Mouse (Mus musculus): ENCODE results near the gene Nav2.

Gene Nav2

DNA sequence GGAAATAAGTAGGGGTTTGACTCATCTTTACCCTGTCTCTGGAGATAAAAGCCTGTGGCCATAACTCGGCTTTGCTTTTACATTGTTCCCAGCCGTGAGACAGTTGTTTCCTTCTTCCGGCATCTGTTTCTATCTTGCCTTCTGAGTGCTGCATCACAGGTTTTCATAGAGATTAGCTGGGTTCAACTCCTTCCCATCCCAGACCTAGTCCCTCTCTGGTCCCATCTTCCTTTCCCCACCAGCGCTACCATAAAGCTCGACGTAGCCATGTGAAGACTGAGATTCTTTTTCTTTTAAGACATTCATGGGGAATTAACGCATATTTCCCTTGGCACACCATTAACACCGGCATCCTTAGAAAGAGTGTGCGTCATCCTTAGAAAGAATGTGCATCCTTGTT is 613.5 kb downstream of the Nav2 start:
- no peak for DNase-seq (ENCODE audit: low spot score)

DNA sequence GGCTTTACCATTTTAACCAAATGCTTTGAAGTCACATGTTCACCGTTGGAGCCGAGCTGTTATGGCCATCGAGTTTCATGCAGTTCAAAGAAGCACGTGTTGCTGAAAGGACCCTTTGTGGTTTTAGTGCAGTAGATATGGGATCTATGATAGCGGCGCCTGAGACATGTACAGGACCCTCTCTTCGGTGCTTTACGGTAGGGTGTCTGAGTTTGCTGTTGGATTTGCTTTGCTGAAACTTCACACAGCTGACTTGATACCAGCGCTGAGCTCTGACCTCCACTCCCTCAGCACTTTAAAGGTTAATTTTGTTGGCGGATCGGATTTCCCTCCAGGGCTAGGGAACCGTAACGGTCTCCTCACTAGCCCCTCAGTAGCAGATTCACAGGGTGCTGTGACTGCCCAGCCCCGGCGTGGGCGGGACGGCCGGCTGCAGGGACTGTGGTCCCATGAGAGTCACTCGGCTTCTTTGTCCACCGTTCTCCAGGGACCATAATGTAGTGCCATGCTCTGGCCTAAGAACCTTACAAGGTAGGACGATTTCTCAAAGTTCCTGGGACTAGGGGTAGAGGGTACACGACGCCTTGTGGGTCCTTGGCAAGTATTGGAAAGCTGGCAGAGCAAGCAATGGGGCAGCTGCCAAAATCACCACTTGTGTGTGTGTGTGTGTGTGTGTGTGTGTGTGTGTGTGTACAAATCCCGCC is 614.0 kb downstream of the Nav2 start:
- peak; percentile 92 for DNase-seq (ENCODE audit: low spot score)

DNA sequence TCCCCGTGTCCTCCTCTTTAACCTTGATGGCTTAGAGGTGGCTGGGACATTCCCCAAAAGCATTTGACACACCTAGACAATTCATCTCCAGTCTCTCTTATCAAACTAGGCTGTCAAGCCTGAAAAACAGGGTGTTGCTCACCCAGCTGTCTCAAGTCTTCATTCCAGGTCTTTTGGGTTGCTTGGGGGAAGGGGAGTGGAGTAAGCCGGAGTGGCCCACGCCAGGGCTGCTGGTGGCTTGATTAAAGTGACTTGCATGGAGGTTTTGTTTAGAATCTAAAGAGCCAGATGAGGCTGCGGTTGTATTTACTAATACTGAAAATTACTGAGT is 614.6 kb downstream of the Nav2 start:
- DNase-seq (ENCODE audit: low spot score) = peak; percentile 43

DNA sequence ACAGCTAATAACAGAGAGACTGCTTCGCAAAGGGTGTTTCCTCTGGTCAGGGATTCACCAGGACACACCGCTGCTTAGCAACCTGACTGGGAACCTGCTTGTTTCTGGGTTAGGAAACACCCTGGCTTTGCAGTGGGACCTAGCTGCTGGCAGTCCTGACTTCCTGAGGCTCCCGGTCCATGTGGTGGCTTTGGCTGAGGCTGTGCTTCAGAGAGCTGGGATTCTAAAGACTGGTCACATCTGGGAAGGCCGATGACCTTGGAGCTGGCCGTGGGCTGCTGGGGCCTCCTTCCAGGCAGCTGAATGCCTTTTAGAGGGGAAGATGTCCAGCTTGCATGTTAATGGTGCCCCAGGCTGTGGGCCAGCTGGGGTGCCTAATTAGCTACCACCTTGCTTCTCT is 615.2 kb downstream of the Nav2 start:
- peak; percentile 45 for DNase-seq (ENCODE audit: low spot score)

DNA sequence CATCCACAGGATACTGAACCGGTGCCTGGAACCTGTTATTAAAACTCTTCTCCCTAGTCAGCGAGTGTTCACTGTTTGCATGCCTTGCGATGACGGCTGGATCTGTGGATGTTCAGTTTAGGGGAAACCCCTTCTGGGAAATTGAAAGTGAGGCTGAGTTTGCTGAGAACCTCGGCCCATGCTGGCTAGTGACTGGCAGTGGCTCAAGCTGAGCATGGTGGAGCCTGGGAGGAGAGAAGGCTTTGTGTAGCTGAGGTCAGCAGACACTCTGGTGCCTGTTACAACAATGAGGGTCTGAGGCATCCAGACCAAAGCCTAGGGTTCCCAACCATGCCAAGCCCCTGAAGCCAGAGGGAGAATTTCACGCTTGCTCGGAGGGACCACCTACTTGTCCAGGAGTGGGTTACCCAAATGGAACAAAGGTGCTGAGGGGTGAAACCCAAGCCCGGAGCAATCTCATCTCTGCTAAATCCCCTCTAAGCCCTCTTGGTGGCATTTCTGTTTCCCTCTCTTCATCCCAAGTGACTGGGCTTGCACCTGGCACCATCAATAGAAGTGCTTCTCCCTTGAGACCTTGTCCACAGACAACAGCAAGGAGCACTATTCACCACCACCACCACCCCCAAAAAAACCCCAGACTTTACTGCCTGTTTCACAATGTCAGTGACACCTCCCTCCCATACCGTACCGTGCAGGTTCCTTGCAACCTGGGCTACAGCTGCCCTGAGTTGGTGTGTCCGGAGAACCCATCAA is 617.0 kb downstream of the Nav2 start:
- DNase-seq (ENCODE audit: low spot score) = no peak

DNA sequence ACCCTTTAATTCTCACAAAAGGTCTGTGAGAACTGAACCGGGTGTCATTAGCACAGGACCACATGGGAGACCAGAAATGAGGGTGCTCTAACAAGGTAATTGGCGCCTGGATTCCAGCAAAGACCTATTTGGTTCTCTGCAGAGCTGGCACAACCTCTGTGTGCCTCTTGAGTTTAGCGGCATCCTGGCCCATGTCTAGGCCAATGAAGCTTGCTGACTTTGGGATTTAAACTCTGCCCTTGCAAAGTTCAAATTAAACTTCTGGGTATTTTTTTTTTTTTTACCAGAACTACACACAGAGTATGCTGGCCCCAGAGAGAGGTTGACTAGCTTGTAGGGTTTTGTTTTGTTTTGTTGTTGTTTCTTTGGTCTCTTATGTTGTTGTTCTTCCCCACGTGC is 617.6 kb downstream of the Nav2 start:
- DNase-seq (ENCODE audit: low spot score) = no peak

DNA sequence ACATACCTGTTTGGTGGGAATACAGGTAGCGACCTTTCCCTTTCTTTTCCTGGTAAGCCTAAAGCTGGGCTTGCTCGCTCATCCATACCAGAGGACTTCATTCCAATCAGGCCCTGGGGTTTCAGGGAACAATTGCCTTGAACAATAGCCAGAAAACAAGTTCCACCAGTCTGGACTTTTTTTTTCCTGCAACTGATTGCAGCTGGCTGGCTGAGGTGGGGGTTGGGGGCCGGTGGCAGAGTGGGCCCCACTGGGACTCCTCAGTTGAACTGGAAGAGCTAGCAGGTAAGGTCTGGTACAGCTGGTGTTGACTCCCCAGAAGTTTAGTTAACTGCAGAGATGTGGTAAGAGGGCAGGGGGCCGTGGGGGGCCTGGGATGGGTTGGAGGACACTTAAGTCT is 619.0 kb downstream of the Nav2 start:
- peak; percentile 35 for DNase-seq (ENCODE audit: low spot score)

DNA sequence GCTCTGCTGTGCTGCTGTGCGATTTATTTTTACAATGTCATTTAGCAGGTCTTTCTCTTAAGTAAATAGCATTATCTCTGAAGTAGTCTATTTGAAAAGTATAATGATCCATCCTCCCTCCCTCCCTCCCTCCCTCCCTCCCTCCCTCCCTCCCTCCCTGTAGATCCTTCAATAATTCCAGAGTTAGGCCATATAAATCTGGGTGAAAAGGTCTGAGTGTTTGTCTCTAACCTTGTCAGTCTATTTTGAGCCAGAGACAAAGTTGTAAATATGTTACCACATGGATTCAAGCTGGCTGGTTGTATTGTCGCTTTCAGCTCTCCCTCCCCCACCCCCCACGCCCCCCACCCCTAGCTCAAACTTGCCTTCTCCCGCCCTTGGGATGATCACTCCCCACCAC is 619.4 kb downstream of the Nav2 start:
- no peak for DNase-seq (ENCODE audit: low spot score)

DNA sequence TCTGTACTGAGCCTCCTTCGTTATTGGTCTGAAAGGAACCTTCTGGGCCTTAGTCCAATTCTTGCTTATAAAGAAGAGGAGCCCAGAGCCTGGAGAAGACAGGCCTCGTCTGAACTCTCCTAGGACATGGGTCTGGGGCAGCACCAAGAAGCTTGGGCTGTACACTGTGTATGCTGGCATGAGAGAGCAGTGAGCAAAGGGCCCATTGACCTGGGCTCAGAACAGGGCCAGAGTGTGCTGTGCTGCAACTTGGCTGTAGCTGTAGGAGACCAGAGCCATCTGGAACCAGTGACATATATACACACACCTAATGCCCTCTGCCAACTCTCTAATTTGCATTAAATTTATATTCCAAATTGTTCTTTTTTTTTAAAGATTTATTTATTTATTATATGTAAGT is 621.0 kb downstream of the Nav2 start:
- DNase-seq (ENCODE audit: low spot score) = no peak

DNA sequence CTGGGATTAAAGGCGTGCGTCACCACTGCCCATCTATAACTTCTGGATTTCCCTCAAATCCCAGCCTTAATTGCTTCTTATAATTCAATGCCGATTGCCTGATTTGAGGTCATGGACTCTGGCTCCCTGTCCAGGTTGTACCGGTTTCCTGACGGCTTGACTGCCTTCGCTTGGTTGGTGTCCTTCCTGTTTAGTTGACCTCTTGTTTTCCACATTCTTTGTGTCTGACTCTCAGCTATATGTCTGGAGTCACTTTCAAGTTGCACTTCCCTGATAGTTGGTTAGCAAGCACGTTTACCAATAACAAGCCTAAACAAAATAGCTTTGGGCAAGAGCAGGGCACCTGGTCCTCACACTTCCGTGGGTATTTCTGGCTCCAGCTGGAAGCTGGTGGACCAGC is 625.1 kb downstream of the Nav2 start:
- no peak for DNase-seq (ENCODE audit: low spot score)

DNA sequence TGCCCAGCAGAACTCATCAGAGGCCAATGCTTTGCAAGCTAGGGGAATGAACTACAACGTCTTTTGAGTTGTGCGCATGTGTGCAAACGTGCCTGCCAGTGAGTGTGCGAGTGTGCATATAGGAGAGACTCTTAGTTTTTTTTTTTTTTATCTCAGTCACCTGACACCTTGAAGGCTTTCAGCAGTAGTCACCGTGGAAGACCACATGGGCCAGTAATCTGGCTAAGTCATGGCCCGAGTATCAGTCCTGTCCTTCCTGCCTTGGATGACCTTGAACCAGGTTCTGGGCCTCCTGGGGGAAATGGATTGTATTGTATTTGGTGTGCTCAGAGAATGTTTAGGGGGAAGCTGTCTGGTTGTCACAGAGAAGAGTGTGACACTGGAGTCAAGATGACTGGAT is 625.7 kb downstream of the Nav2 start:
- DNase-seq (ENCODE audit: low spot score) = no peak

DNA sequence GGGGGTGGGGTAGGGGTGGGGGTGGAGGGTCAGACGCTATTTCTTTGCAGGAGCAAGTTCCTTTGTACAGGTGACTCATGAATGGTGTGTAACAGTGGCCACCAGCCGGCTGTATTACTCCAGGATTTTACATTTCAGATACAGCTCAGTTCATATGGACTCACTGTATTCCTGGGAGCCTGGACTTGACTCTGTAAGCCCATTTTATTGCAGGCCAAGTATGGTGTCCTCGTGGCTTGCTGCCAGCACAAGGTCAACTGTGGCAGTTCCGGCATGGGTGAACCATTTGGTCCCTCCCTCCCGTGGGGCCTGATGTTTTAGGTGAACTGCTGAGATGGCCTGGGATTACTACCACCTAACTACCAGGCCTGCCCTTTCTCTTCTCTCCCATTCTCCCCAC is 629.8 kb downstream of the Nav2 start:
- no peak for DNase-seq (ENCODE audit: low spot score)

DNA sequence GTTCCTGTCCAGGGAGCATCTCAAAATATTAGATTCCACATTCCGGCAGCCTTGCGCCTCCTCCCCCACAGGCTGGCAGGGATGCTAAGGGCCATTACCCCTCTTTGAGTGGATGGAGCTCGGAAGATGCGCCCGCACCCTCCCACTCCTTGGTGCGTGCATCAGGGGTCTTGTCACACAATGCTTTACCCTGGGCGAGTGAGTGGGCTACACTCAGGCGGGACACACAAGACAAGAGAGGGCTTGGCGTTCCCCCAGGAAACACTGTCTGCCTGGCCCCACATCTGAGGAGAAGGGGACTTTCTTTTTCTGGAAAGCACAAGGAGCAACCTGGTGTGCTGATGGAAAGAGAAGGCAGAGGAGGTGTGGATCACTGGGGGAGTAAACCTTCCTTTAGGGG is 631.7 kb downstream of the Nav2 start:
- no peak for DNase-seq (ENCODE audit: low spot score)

DNA sequence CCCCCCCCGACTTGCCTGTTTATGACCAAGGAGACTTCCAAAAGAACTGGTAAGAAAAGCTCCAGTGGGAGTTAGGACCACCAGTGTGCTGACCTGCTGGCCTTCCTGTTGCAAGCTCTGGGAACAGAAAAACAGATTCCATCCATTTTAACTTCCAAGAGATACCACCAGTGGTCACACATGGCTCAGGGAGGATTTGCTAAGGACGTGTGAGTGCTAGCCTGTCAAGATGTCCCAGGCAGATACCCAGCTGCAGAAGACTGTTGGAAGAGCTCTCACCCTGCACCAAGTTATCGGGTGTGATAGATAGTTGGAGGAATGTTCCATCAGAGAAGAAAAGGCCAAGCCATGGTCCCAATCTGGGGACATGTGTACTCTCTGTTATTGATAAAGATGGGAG is 633.6 kb downstream of the Nav2 start:
- DNase-seq (ENCODE audit: low spot score) = no peak

DNA sequence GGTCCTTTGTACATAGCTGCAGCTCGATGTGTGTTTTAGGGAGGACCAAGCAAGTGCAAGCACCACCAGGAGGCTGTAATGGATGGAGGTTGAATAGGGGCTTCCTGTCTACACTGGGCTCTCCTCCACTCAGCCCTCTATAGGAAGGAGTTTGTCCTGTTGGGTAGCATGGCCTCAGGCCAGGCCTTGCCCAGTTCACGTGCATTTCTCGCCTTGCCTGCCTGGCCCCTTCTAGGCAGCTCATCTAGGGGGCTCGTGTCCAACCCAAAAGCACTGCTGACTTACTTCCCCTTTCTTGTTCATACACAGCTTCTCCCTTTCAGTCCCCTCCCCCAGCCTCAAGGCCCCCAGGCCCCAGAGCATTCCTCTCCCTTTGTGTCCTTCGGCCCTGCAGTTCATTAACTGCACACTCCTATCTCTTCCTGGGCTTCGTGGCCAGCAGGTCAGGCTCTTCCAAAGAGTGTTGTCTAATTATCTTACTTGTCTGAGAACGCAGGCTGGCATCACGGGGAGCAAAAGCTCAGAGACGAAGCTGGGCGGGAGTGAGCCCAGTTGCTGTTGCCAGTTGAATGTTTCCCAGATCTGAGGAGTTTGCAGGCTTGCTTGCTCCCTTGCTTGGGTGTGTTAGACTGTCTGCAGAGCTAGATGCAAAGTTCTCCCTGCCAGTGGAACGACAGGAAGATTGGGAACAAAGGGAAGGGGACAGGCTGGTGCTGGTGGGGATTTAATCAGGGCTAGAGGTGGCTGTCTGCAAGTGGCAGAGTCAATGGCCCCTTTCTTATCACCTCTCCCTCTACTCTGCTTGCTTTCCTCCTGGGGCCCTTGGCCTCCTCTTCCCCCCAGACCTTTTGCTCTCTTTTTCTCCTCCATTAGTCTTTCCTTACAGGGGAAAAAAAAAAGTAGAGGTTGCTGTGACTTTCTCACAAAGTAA is 636.5 kb downstream of the Nav2 start:
- no peak for DNase-seq (ENCODE audit: low spot score)

DNA sequence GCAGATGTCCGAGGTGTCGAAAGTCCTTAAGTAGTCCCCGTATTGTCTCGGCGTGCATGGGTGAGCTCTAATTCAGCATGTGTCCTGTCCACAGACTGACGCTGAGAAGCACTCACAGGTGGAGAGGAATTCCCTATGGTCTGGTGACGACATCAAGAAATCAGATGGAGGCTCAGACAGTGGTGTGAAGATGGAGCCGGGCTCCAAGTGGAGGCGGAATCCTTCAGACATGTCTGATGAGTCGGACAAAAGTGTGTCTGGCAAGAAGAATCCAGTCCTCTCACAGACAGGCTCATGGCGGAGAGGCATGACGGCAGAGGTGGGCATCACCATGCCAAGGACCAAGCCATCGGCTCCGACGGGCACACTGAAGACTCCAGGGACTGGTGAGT is 637.2 kb downstream of the Nav2 start:
- no peak for DNase-seq (ENCODE audit: low spot score)

DNA sequence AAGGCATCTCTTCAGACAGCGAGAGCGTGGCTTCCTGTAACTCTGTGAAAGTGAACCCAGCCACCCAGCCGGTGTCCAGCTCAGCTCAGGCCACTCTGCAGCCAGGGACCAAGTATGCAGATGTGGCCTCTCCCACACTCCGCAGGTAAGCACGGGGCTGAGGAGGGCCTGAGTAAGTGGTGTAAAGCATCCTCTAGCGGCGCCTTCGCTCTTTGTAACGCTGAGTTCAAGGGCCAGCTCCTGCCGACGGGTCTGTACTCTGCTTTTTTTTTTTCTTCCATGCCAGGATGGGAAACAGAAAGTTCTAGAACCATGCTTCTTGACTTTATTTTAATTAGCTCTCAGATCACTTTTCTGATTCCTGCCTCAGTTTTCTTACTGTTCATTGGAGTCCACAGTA is 639.9 kb downstream of the Nav2 start:
- no peak for DNase-seq (ENCODE audit: low spot score)

DNA sequence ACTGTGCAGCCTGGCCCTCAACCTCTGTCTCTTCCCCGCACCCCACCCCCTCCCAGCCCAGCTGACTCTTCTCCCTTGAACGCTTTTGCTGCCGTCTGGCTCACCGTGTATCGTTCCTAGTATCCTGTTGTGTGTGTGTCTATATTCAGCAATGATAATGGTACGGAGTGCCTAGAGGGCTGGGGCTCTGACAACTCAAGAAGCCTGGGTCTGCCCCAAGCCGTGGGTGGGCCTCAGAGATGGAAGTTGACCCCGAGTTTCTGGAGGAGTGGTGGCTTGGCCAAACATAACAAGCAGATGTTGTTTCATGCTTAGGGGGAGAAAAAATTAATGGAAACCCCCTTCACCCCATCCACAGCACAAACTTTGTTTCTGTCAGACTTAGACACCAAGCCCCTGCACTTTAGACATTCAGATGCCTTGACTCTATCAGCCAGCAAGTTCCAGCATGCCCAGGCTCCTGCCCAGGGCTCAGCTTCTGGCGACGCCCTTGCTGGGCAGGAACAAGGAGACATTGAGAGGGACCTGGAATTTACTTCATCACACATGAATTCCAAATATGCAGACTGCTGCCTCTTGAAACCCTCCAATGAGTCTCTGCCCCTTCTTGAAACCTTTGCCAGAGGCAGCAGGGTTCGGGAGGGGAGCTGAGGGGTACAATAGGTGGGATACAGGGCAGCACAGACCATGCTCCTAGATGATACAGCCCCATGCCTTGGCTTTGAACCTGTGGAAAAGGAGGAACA is 644.9 kb downstream of the Nav2 start:
- no peak for DNase-seq (ENCODE audit: low spot score)

DNA sequence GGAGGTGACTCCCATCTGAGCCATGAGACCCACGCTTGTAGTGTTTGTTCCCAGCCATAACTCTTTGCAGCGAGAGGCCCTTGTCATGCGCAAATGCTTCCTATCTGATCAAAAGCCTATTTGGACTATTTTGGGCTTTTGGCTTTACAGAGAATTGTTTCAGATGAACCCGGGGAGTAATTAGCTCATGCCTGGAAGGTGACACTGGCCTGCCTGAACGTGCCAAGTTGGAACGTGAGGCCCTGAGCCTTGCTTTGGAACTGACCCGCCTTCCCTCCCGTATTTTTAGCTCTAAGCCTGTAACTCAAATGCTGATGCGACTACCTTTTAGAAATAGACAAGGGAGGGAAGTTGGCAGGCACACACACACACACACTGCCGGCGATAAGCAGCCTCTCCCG is 649.7 kb downstream of the Nav2 start:
- no peak for DNase-seq (ENCODE audit: low spot score)

DNA sequence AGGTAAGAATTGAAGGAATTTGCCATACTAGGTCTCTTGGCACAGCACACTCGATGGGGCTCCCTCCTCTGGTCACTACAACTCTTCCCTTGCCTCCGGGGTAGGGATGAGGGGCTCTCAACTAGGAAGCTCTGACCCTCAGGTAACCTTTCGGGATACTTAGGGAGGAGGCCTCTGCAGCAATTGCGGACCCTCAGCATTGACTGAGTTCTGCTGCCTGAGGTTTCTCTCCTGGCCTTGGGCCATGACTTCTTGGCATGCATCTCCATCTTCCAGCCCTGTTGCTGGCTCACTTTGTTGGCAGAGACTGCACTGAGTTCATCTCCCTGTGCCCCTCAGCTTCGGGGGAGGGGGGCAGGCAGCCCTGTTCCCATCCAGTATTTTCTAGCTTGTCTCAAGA is 650.4 kb downstream of the Nav2 start:
- no peak for DNase-seq (ENCODE audit: low spot score)

DNA sequence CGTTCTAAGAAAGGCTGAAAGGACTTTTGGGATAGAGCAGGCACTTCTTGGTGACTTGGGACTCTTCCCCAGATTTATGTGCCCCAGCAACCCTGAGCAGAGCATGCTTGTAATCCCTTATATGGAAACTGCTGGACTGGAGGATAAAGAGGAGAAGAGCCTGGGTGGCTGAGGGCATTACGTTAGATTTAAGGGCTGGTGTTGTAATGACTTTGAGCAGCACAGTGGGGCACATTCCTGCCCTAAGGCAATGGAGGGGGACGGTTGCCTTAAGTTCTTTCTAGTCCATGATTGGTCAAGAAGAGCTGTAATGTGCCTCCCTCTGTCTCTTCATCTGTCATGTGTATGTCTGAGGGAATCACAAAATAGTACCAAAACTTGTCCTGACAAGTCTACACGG is 651.5 kb downstream of the Nav2 start:
- DNase-seq (ENCODE audit: low spot score) = no peak

DNA sequence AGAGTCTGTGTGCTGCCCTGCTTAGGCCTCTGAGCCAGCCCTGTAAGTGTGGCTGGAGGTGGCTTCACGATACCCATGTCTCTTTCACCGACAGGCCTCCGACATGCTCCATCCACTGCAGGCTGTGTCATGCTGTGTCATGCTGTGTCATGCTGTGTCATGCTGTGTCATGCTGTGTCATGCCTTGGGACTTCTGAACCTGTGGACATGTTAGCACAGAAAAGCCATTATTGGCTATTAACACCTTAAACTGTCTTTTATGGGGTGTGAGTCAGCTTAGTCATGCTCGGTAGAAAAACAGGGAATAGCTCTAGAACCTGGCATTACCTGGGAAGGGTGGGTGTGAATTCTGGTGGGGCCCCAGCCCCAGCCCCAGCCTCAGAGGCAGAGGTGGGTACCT is 653.9 kb downstream of the Nav2 start:
- no peak for DNase-seq (ENCODE audit: low spot score)

All from embryo, embryonic 10.5 days (tissue).